Mouse (Mus musculus): ENCODE data around the gene Tnxb.

DNA sequence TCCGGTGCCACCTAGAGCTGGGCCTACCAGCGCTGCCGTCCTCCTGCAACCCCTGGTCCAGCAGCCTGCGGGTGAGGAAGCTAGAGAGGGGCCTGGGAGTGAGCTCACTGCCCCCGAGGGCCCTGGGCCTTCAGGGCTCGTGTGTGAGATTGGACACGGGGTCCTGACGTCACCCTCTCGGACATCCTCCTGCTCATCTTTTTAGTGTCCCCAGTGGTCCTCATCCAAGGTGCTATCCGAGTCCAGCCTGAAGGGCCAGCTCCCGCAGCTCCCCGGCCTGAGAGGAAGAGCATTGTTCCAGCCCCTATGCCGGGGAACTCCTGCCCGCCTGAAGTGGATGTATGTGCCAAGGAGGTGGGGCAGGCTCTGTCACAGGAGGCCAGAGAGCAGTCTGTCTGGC, 19.6 kb upstream of the Tnxb start:
- TF ChIP-seq CTCF (IDR thresholded peaks at IDR 0.05) (no peak), EP300 (IDR thresholded peaks at IDR 0.05) (no peak)
